Mouse (Mus musculus): ENCODE measurements around the gene Lrmda. TPM values are rescaled to one million over a fixed set of nuclear protein-coding genes. Genes with fewer than 3 reads are reported as not detected.

Lrmda gene
- polyA plus RNA-seq, 1 experiment from 2014 or later, result 0.53 TPM

GRCm38 (mm10) chr14:22049282-22049681 is 29.8 kb downstream of the Lrmda start:
- WGBS, result 59% methylated on average over 1 of the region's 1 CpGs
- Histone ChIP-seq H3K4me1 (ENCODE audit: control insufficient read depth, insufficient read depth, low read length) (no peaks in the 10 kb centered on the region), H3K9me3 (ENCODE audit: control insufficient read depth, low read length) (no peaks in the 10 kb centered on the region), H3K27me3 (ENCODE audit: control insufficient read depth, insufficient read depth, low read length) (no peaks in the 10 kb centered on the region), H3K27ac (ENCODE audit: low read depth, low read length) (no peak overlapping the region), H3K9ac (ENCODE audit: low read depth, low read length) (no peak overlapping the region), H3K4me2 (replicated peaks; ENCODE audit: low read depth, low read length) (no peak overlapping the region), H3K36me3 (ENCODE audit: control insufficient read depth, insufficient read depth, low read length) (no peaks in the 10 kb centered on the region), H3K4me3 (ENCODE audit: low read length) (no peak overlapping the region)
- ATAC-seq (ENCODE audit: low FRiP score, low TSS enrichment), result no peak

GRCm38 (mm10) chr14:22051941-22052664 is 32.6 kb downstream of the Lrmda start:
- no peak overlapping the region for H3K4me2 ChIP-seq (replicated peaks; ENCODE audit: low read depth, low read length)
- 63% methylated on average over 14 of the region's 14 CpGs for WGBS

GRCm38 (mm10) chr14:22055630-22056029 is 36.1 kb downstream of the Lrmda start:
- ATAC-seq (ENCODE audit: low FRiP score, low TSS enrichment), result 0 out of 2 replicates have a peak, but pooled peaks have one; percentile 50
- no peak overlapping the region for H3K9ac ChIP-seq (ENCODE audit: low read depth, low read length)
- no peaks in the 10 kb centered on the region for H3K36me3 ChIP-seq (ENCODE audit: control insufficient read depth, insufficient read depth, low read length)
- WGBS, result 32% methylated on average over 8 of the region's 8 CpGs
- no peak overlapping the region for H3K4me2 ChIP-seq (replicated peaks; ENCODE audit: low read depth, low read length)
- H3K4me3 ChIP-seq (ENCODE audit: low read length), result no peak overlapping the region
- no peaks in the 10 kb centered on the region for H3K9me3 ChIP-seq (ENCODE audit: control insufficient read depth, low read length)
- H3K27me3 ChIP-seq (ENCODE audit: control insufficient read depth, insufficient read depth, low read length), result no peaks in the 10 kb centered on the region
- H3K27ac ChIP-seq (ENCODE audit: low read depth, low read length), result 0 out of 2 replicates have a peak overlapping the region, but pooled peaks have one; percentile 7
- peaks cover 23% of the 10 kb centered on the region for H3K4me1 ChIP-seq (ENCODE audit: control insufficient read depth, insufficient read depth, low read length)

More at GRCm38 (mm10) chr14:22051941-22052664, 32.6 kb downstream of the Lrmda start:
- Histone ChIP-seq H3K4me3 (ENCODE audit: low read length) (no peak overlapping the region), H3K36me3 (ENCODE audit: control insufficient read depth, insufficient read depth, low read length) (no peaks in the 10 kb centered on the region), H3K27ac (ENCODE audit: low read depth, low read length) (no peak overlapping the region), H3K4me1 (ENCODE audit: control insufficient read depth, insufficient read depth, low read length) (peaks cover 17% of the 10 kb centered on the region), H3K27me3 (ENCODE audit: control insufficient read depth, insufficient read depth, low read length) (no peaks in the 10 kb centered on the region), H3K9ac (ENCODE audit: low read depth, low read length) (no peak overlapping the region), H3K9me3 (ENCODE audit: control insufficient read depth, low read length) (no peaks in the 10 kb centered on the region)
- ATAC-seq (ENCODE audit: low FRiP score, low TSS enrichment), result no peak

- Histone ChIP-seq H3K4me1 (ENCODE audit: control insufficient read depth, insufficient read depth, low read length) (peaks cover 27% of the 10 kb centered on the region), H3K27ac (ENCODE audit: low read depth, low read length) (no peak overlapping the region), H3K4me3 (ENCODE audit: low read length) (no peak overlapping the region), H3K36me3 (ENCODE audit: control insufficient read depth, insufficient read depth, low read length) (no peaks in the 10 kb centered on the region), H3K4me2 (replicated peaks; ENCODE audit: low read depth, low read length) (no peak overlapping the region), H3K27me3 (ENCODE audit: control insufficient read depth, insufficient read depth, low read length) (no peaks in the 10 kb centered on the region), H3K9me3 (ENCODE audit: control insufficient read depth, low read length) (no peaks in the 10 kb centered on the region), H3K9ac (ENCODE audit: low read depth, low read length) (no peak overlapping the region)
- no peak for ATAC-seq (ENCODE audit: low FRiP score, low TSS enrichment)
- WGBS, result 81% methylated on average over 4 of the region's 4 CpGs
Observed at GRCm38 (mm10) chr14:22056246-22056645, 36.7 kb downstream of the Lrmda start.

- no peaks in the 10 kb centered on the region for H3K27me3 ChIP-seq (ENCODE audit: control insufficient read depth, insufficient read depth, low read length)
- ATAC-seq (ENCODE audit: low FRiP score, low TSS enrichment), result no peak
Observed at GRCm38 (mm10) chr14:22058729-22059128, 39.2 kb downstream of the Lrmda start.

GRCm38 (mm10) chr14:22059348-22059861 is 39.9 kb downstream of the Lrmda start:
- H3K36me3 ChIP-seq (ENCODE audit: control insufficient read depth, insufficient read depth, low read length), result no peaks in the 10 kb centered on the region
- no peak overlapping the region for H3K27ac ChIP-seq (ENCODE audit: low read depth, low read length)
- 82% methylated on average over 6 of the region's 6 CpGs for WGBS
- H3K4me3 ChIP-seq (ENCODE audit: low read length), result no peak overlapping the region
- no peak for ATAC-seq (ENCODE audit: low FRiP score, low TSS enrichment)
- H3K9me3 ChIP-seq (ENCODE audit: control insufficient read depth, low read length), result no peaks in the 10 kb centered on the region
- no peaks in the 10 kb centered on the region for H3K27me3 ChIP-seq (ENCODE audit: control insufficient read depth, insufficient read depth, low read length)
- no peak overlapping the region for H3K9ac ChIP-seq (ENCODE audit: low read depth, low read length)
- no peak overlapping the region for H3K4me2 ChIP-seq (replicated peaks; ENCODE audit: low read depth, low read length)
- peaks cover 28% of the 10 kb centered on the region for H3K4me1 ChIP-seq (ENCODE audit: control insufficient read depth, insufficient read depth, low read length)

More at GRCm38 (mm10) chr14:22058729-22059128, 39.2 kb downstream of the Lrmda start:
- peaks cover 28% of the 10 kb centered on the region for H3K4me1 ChIP-seq (ENCODE audit: control insufficient read depth, insufficient read depth, low read length)
- H3K36me3 ChIP-seq (ENCODE audit: control insufficient read depth, insufficient read depth, low read length), result no peaks in the 10 kb centered on the region
- H3K9ac ChIP-seq (ENCODE audit: low read depth, low read length), result no peak overlapping the region
- no peaks in the 10 kb centered on the region for H3K9me3 ChIP-seq (ENCODE audit: control insufficient read depth, low read length)
- H3K4me3 ChIP-seq (ENCODE audit: low read length), result no peak overlapping the region
- no peak overlapping the region for H3K27ac ChIP-seq (ENCODE audit: low read depth, low read length)
- 47% methylated on average over 1 of the region's 1 CpGs for WGBS
- H3K4me2 ChIP-seq (replicated peaks; ENCODE audit: low read depth, low read length), result no peak overlapping the region

- H3K27ac ChIP-seq (ENCODE audit: low read depth, low read length), result no peak overlapping the region
- H3K4me3 ChIP-seq (ENCODE audit: low read length), result no peak overlapping the region
- peaks cover 21% of the 10 kb centered on the region for H3K4me1 ChIP-seq (ENCODE audit: control insufficient read depth, insufficient read depth, low read length)
- peak; percentile 60 for ATAC-seq (ENCODE audit: low FRiP score, low TSS enrichment)
- 17% methylated on average over 7 of the region's 7 CpGs for whole genome bisulfite sequencing
- H3K4me2 ChIP-seq (replicated peaks; ENCODE audit: low read depth, low read length), result no peak overlapping the region
- no peaks in the 10 kb centered on the region for H3K9me3 ChIP-seq (ENCODE audit: control insufficient read depth, low read length)
- no peaks in the 10 kb centered on the region for H3K27me3 ChIP-seq (ENCODE audit: control insufficient read depth, insufficient read depth, low read length)
- H3K36me3 ChIP-seq (ENCODE audit: control insufficient read depth, insufficient read depth, low read length), result no peaks in the 10 kb centered on the region
- H3K9ac ChIP-seq (ENCODE audit: low read depth, low read length), result no peak overlapping the region
Observed at GRCm38 (mm10) chr14:22060787-22061186, 41.3 kb downstream of the Lrmda start.

GRCm38 (mm10) chr14:22062117-22062855 is 42.8 kb downstream of the Lrmda start:
- Histone ChIP-seq H3K27ac (ENCODE audit: low read depth, low read length) (no peak overlapping the region), H3K4me2 (replicated peaks; ENCODE audit: low read depth, low read length) (no peak overlapping the region), H3K4me1 (ENCODE audit: control insufficient read depth, insufficient read depth, low read length) (peaks cover 11% of the 10 kb centered on the region), H3K9ac (ENCODE audit: low read depth, low read length) (no peak overlapping the region), H3K4me3 (ENCODE audit: low read length) (no peak overlapping the region), H3K27me3 (ENCODE audit: control insufficient read depth, insufficient read depth, low read length) (no peaks in the 10 kb centered on the region), H3K36me3 (ENCODE audit: control insufficient read depth, insufficient read depth, low read length) (no peaks in the 10 kb centered on the region), H3K9me3 (ENCODE audit: control insufficient read depth, low read length) (no peaks in the 10 kb centered on the region)
- 84% methylated on average over 9 of the region's 9 CpGs for WGBS
- no peak for ATAC-seq (ENCODE audit: low FRiP score, low TSS enrichment)

- Histone ChIP-seq H3K4me1 (ENCODE audit: control insufficient read depth, insufficient read depth, low read length) (no peaks in the 10 kb centered on the region; the same call in 1 of the 2 replicates), H3K9me3 (ENCODE audit: control insufficient read depth, low read length) (no peaks in the 10 kb centered on the region), H3K27ac (ENCODE audit: low read depth, low read length) (no peak overlapping the region), H3K9ac (ENCODE audit: low read depth, low read length) (no peak overlapping the region), H3K27me3 (ENCODE audit: control insufficient read depth, insufficient read depth, low read length) (no peaks in the 10 kb centered on the region), H3K36me3 (ENCODE audit: control insufficient read depth, insufficient read depth, low read length) (no peaks in the 10 kb centered on the region), H3K4me3 (ENCODE audit: low read length) (no peak overlapping the region), H3K4me2 (replicated peaks; ENCODE audit: low read depth, low read length) (no peak overlapping the region)
- ATAC-seq (ENCODE audit: low FRiP score, low TSS enrichment), result no peak
- 29% methylated on average over 2 of the region's 2 CpGs for WGBS
Observed at GRCm38 (mm10) chr14:22069169-22069568, 49.7 kb downstream of the Lrmda start.

Measured in kidney, embryonic 14.5 days (tissue).